Mouse (Mus musculus): ENCODE measurements at regions not wholly inside any gene's neighbourhood (a gene's known extent, or its start where the extent isn't known, plus 50 kb on each side); places are given as distances from the start of the nearest gene placed in this dataset.

GRCm38 (mm10) chr6:107422091-107422490, 107.5 kb upstream of the Lrrn1 start:
- TF ChIP-seq ZNF384 (IDR thresholded peaks at IDR 0.05; ENCODE audit: low read depth, low read length) (no peak), CHD2 (IDR thresholded peaks at IDR 0.05; ENCODE audit: low read depth, low read length) (no peak)
